Mouse (Mus musculus): ENCODE measurements around the gene Gm13278. TPM values are rescaled to one million over a fixed set of nuclear protein-coding genes. Genes with fewer than 3 reads are reported as not detected.
"Not testable (repeated sequence)": the region's sequence is repeated elsewhere in the genome, so short reads cannot be mapped to it uniquely, and the experiment has no call there.

Gm13278 gene
- polyA plus RNA-seq, 1 experiment from 2014 or later, result not detected

- H3K27ac ChIP-seq, result no peak overlapping the region
- 0% methylated on average over 3 of the region's 4 CpGs for WGBS (ENCODE audit: missing documents)
- no peak overlapping the region for H3K4me3 ChIP-seq (ENCODE audit: inconsistent target)
- H3K36me3 ChIP-seq (ENCODE audit: inconsistent target), result no peaks in the 10 kb centered on the region
- no peaks in the 10 kb centered on the region for H3K79me2 ChIP-seq (ENCODE audit: inconsistent target)
These were observed 31.6 kb downstream of the Gm13278 start for GRCm38 (mm10) chr4:88822995-88823394.

GRCm38 (mm10) chr4:88827116-88827515, 35.8 kb downstream of the Gm13278 start, which contains the start of gene Ifna6:
Ifna6 (plus strand) TSS chr4:88827416.
- H3K36me3 ChIP-seq (ENCODE audit: inconsistent target); H3K27ac ChIP-seq; H3K79me2 ChIP-seq (ENCODE audit: inconsistent target); H3K4me3 ChIP-seq (ENCODE audit: inconsistent target): not testable (repeated sequence)

- Histone ChIP-seq H3K27ac (no peak overlapping the region), H3K79me2 (ENCODE audit: inconsistent target) (no peaks in the 10 kb centered on the region), H3K36me3 (ENCODE audit: inconsistent target) (no peaks in the 10 kb centered on the region), H3K4me3 (ENCODE audit: inconsistent target) (no peak overlapping the region)
- 41% methylated on average over 3 of the region's 4 CpGs for WGBS (ENCODE audit: missing documents)
These were observed 39.2 kb downstream of the Gm13278 start for GRCm38 (mm10) chr4:88830523-88830922.

- not testable (repeated sequence) for H3K4me3 ChIP-seq (ENCODE audit: inconsistent target); H3K36me3 ChIP-seq (ENCODE audit: inconsistent target); H3K79me2 ChIP-seq (ENCODE audit: inconsistent target); H3K27ac ChIP-seq
- 71% methylated on average over 1 of the region's 1 CpGs for WGBS (ENCODE audit: missing documents)
These were observed 43.9 kb downstream of the Gm13278 start, which contains the start of gene Ifna5 for GRCm38 (mm10) chr4:88835225-88835624. Ifna5 (plus strand) TSS chr4:88835525.

- H3K4me3 ChIP-seq (ENCODE audit: inconsistent target), result no peak overlapping the region
- WGBS (ENCODE audit: missing documents), result 26% methylated on average over 3 of the region's 3 CpGs
These were observed 47.5 kb downstream of the Gm13278 start for GRCm38 (mm10) chr4:88838828-88839227.

GRCm38 (mm10) chr4:88840058-88840457, 48.7 kb downstream of the Gm13278 start:
- Histone ChIP-seq H3K36me3 (ENCODE audit: inconsistent target) (no peaks in the 10 kb centered on the region), H3K79me2 (ENCODE audit: inconsistent target) (no peaks in the 10 kb centered on the region)

More at GRCm38 (mm10) chr4:88838828-88839227, 47.5 kb downstream of the Gm13278 start:
- Histone ChIP-seq H3K36me3 (ENCODE audit: inconsistent target) (no peaks in the 10 kb centered on the region), H3K79me2 (ENCODE audit: inconsistent target) (no peaks in the 10 kb centered on the region), H3K27ac (no peak overlapping the region)

GRCm38 (mm10) chr4:88841438-88841911, 50.1 kb downstream of the Gm13278 start, which contains the start of gene Ifna4:
Ifna4 (plus strand) TSS chr4:88841861.
- Histone ChIP-seq H3K79me2 (ENCODE audit: inconsistent target) (no peaks in the 10 kb centered on the region), H3K36me3 (ENCODE audit: inconsistent target) (no peaks in the 10 kb centered on the region), H3K27ac (no peak within 1 kb of the TSS), H3K4me3 (ENCODE audit: inconsistent target) (no peak within 1 kb of the TSS)
- WGBS (ENCODE audit: missing documents), result 83% methylated on average over 2 of the region's 2 CpGs

More at GRCm38 (mm10) chr4:88840058-88840457, 48.7 kb downstream of the Gm13278 start:
- Histone ChIP-seq H3K27ac (no peak overlapping the region), H3K4me3 (ENCODE audit: inconsistent target) (no peak overlapping the region)
- 19% methylated on average over 3 of the region's 3 CpGs for WGBS (ENCODE audit: missing documents)

Other genes with a start within 250 kb of the Gm13278 start
- not detected in 3 replicates for gene Ifna15, start 233.3 kb upstream of the Gm13278 start, polyA plus RNA-seq (2018)
- gene Ifna14, start 219.8 kb upstream of the Gm13278 start, polyA plus RNA-seq (2018), result not detected in 3 replicates
- gene Ifna9, start 199.2 kb upstream of the Gm13278 start, polyA plus RNA-seq (2018), result not detected in 3 replicates
- not detected in 3 replicates for gene Ifna12, start 188.2 kb upstream of the Gm13278 start, polyA plus RNA-seq (2018)
- gene C87499, start 157.1 kb upstream of the Gm13278 start, polyA plus RNA-seq (2018), result not detected in 3 replicates
- gene Ifna13, start 147.1 kb upstream of the Gm13278 start, polyA plus RNA-seq (2018), result not detected in 3 replicates
- not detected in 3 replicates for gene Ifna16, start 114.6 kb upstream of the Gm13278 start, polyA plus RNA-seq (2018)
- not detected in 3 replicates for gene Ifna2, start 107.6 kb upstream of the Gm13278 start, polyA plus RNA-seq (2018)
- gene Ifnab, start 100.2 kb upstream of the Gm13278 start, polyA plus RNA-seq (2018), result not detected in 3 replicates
- gene Gm26566, start 69.7 kb upstream of the Gm13278 start, polyA plus RNA-seq (2018), result 0.47 TPM in 1 of 3 replicates, not detected in the others
- 50.3 to 101 TPM (median 75.4 TPM) in 3 replicates for gene Klhl9, start 69.1 kb upstream of the Gm13278 start, polyA plus RNA-seq (2018)
- not detected in 3 replicates for gene Gm13271, start 36.7 kb upstream of the Gm13278 start, polyA plus RNA-seq (2018)
- gene Gm13283, start 31.4 kb upstream of the Gm13278 start, polyA plus RNA-seq (2018), result not detected in 3 replicates
- not detected in 3 replicates for gene Gm13290, start 17.7 kb upstream of the Gm13278 start, polyA plus RNA-seq (2018)
- gene Gm13289, start 14.6 kb upstream of the Gm13278 start, polyA plus RNA-seq (2018), result not detected in 3 replicates
- not detected in 3 replicates for gene Gm13272, start 11.7 kb upstream of the Gm13278 start, polyA plus RNA-seq (2018)
- not detected in 3 replicates for gene Ifnz, start 9.4 kb upstream of the Gm13278 start, polyA plus RNA-seq (2018)
- gene Gm13276, start 5.8 kb upstream of the Gm13278 start, polyA plus RNA-seq (2018), result not detected in 3 replicates
- gene Gm13277, start 2.9 kb upstream of the Gm13278 start, polyA plus RNA-seq (2018), result not detected in 3 replicates
- not detected in 3 replicates for gene Gm13275, start 2.9 kb downstream of the Gm13278 start, polyA plus RNA-seq (2018)
- gene Gm13279, start 5.8 kb downstream of the Gm13278 start, polyA plus RNA-seq (2018), result not detected in 3 replicates
- gene Gm13285, start 8.1 kb downstream of the Gm13278 start, polyA plus RNA-seq (2018), result not detected in 3 replicates
- gene Gm13287, start 11.7 kb downstream of the Gm13278 start, polyA plus RNA-seq (2018), result not detected in 3 replicates
- not detected in 3 replicates for gene Gm13288, start 14.0 kb downstream of the Gm13278 start, polyA plus RNA-seq (2018)
- not detected in 3 replicates for gene Ifna7, start 24.7 kb downstream of the Gm13278 start, polyA plus RNA-seq (2018)
- not detected in 3 replicates for gene Ifna11, start 28.4 kb downstream of the Gm13278 start, polyA plus RNA-seq (2018)
- gene Ifna6, start 35.9 kb downstream of the Gm13278 start, polyA plus RNA-seq (2018), result not detected in 3 replicates
- not detected in 3 replicates for gene Ifna5, start 44.0 kb downstream of the Gm13278 start, polyA plus RNA-seq (2018)
- not detected in 3 replicates for gene Ifna4, start 50.3 kb downstream of the Gm13278 start, polyA plus RNA-seq (2018)
- gene Ifna1, start 58.5 kb downstream of the Gm13278 start, polyA plus RNA-seq (2018), result not detected in 3 replicates
- gene Ifne, start 88.7 kb downstream of the Gm13278 start, polyA plus RNA-seq (2018), result not detected in 3 replicates